Mouse (Mus musculus) 3T3-L1 (cell line): ENCODE measurements around the gene Lrrc29.
A peak's percentile ranks its signal among the peaks of the same experiment; 100 is the strongest.
"Not testable (repeated sequence)": the region's sequence is repeated elsewhere in the genome, so short reads cannot be mapped to it uniquely, and the experiment has no call there.

Source experiments
- DNase-seq: peaks from one replicate; pipeline ENCODE4 v3.0.0-alpha.2; 2015; ENCODE audit warnings: low read depth, low spot score

Gene Lrrc29

GRCm38 (mm10) chr8:105291364-105291763 lies 34.7 kb downstream of the Lrrc29 start:
- not testable (repeated sequence) for DNase-seq

GRCm38 (mm10) chr8:105290554-105291314 lies 35.3 kb downstream of the Lrrc29 start:
- DNase-seq: peak; percentile 88

- DNase-seq: no peak
These were observed 36.1 kb downstream of the Lrrc29 start, which contains the start of gene 4931428F04Rik for GRCm38 (mm10) chr8:105289805-105290460. 4931428F04Rik (minus strand) TSS chr8:105289864.

- DNase-seq: peak; percentile 100
These were observed 36.9 kb downstream of the Lrrc29 start for GRCm38 (mm10) chr8:105288958-105289732.

- peak; percentile 72 for DNase-seq
These were observed 37.8 kb downstream of the Lrrc29 start for GRCm38 (mm10) chr8:105288231-105288630.

GRCm38 (mm10) chr8:105286907-105287306 lies 39.2 kb downstream of the Lrrc29 start:
- peak; percentile 61 for DNase-seq

- no peak for DNase-seq
These were observed 40.6 kb downstream of the Lrrc29 start for GRCm38 (mm10) chr8:105285514-105285913.

GRCm38 (mm10) chr8:105283074-105283473 lies 43.0 kb downstream of the Lrrc29 start:
- DNase-seq: peak; percentile 45

- DNase-seq: no peak
These were observed 43.8 kb downstream of the Lrrc29 start for GRCm38 (mm10) chr8:105282239-105282638.

GRCm38 (mm10) chr8:105281821-105282220 lies 44.3 kb downstream of the Lrrc29 start:
- no peak for DNase-seq

- no peak for DNase-seq
These were observed 45.5 kb downstream of the Lrrc29 start for GRCm38 (mm10) chr8:105280567-105280966.

GRCm38 (mm10) chr8:105278911-105279334 lies 47.2 kb downstream of the Lrrc29 start:
- DNase-seq: no peak

- DNase-seq: no peak
These were observed 49.6 kb downstream of the Lrrc29 start for GRCm38 (mm10) chr8:105276292-105277120.

- no peak for DNase-seq
These were observed 50.2 kb downstream of the Lrrc29 start, which contains the start of gene Nol3 for GRCm38 (mm10) chr8:105275840-105276239. Nol3 (plus strand) TSS chr8:105276140.

- no peak for DNase-seq
These were observed 50.7 kb downstream of the Lrrc29 start for GRCm38 (mm10) chr8:105275387-105275786.

GRCm38 (mm10) chr8:105270916-105271186 lies 55.2 kb downstream of the Lrrc29 start:
- DNase-seq: no peak

GRCm38 (mm10) chr8:105270101-105270915 lies 55.8 kb downstream of the Lrrc29 start:
- DNase-seq: no peak

- no peak for DNase-seq
These were observed 56.6 kb downstream of the Lrrc29 start, which contains the start of gene Hsf4 for GRCm38 (mm10) chr8:105269461-105269947. Hsf4 (plus strand) TSS chr8:105269801.

- DNase-seq: no peak
These were observed 57.0 kb downstream of the Lrrc29 start for GRCm38 (mm10) chr8:105269075-105269458.

GRCm38 (mm10) chr8:105268342-105269074 lies 57.6 kb downstream of the Lrrc29 start:
- no peak for DNase-seq
